Mouse (Mus musculus) thymus, adult 2 months (tissue): ENCODE results near the gene Nhsl1.

Experiments
- CTCF ChIP-seq: fragments of 200-500 bp; IDR thresholded peaks from 2 replicates; pipeline ENCODE4 v1.5.1; 2012; ENCODE audit warnings: mild to moderate bottlenecking, control low read depth, low read length, moderate library complexity, borderline replicate concordance; ENCODE audit not compliant: control insufficient read depth, poor library complexity, insufficient read depth; ENCODE audit errors: extremely low read depth
- POLR2A ChIP-seq: fragments of 200-500 bp; IDR thresholded peaks from 2 replicates; pipeline ENCODE4 v1.6.1; 2012; ENCODE audit warnings: mild to moderate bottlenecking, low read length, control low read depth, moderate library complexity; ENCODE audit not compliant: control insufficient read depth, poor library complexity, insufficient read depth; ENCODE audit errors: extremely low read depth

- TF ChIP-seq CTCF (no peak), POLR2A (no peak)
These were observed 192.7 kb downstream of the Nhsl1 start for GRCm38 (mm10) chr10:18511496-18511895.
